Mouse (Mus musculus) lung, postnatal 0 days (tissue): ENCODE results near the gene Gm11027.

Experiments used
- CTCF ChIP-seq: IDR thresholded peaks from 2 replicates; pipeline ENCODE4 v1.5.1; 2016; ENCODE audit warnings: antibody characterized with exemption, mild to moderate bottlenecking
- EP300 ChIP-seq: IDR thresholded peaks from 2 replicates; pipeline ENCODE4 v1.6.1; 2016; ENCODE audit warnings: antibody characterized with exemption, mild to moderate bottlenecking, control low read depth

DNA sequence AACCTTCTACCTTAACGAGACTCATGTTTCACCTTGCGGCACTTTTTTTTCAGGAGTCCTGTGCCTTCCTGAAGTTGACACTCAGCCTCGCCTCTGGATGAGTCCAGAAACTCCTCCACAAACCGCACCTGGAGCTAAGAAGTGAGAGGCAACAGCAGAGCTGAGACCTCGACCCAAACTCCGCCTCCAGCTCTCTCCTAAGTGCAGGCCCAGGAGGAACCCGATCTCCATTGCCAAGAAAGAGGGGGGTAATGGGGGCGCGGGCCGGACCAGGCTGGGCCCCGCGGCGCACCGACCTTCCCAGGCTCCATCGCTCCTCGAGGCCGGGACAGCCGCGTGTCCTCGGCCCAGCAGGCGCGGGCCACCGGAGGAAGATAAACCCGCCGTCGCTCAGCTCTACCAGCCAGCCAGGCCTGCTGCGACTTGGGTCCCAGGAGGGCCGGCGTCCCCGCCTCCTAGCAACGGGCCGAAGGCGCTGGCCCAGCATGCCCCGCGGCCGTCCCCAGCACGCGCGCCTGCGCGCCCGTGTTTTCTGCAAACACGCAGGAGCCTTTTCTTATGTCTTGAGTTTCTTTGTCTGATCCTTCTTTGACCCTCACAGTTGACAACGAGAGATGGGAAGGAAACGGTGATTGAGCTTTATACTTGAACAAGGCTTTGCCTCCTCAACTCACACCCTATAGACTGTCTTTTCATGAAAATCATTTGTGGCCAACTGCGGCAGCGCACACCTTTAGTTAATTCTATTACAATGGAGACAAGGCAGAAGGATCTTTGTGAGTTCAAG is 12.4 kb upstream of the Gm11027 start, which contains the start of gene Wdr60:
- TF ChIP-seq CTCF, result no peak
- no peak for TF ChIP-seq EP300
